Mouse (Mus musculus): ENCODE data around the gene Azgp1. TPM values are rescaled to one million over a fixed set of nuclear protein-coding genes. Genes with fewer than 3 reads are reported as not detected.

Azgp1 gene
- polyA plus RNA-seq, 1 experiment from 2014 or later = not detected

Other genes with a start within 250 kb of the Azgp1 start
- gene Nyap1, start 239.9 kb upstream of the Azgp1 start, polyA plus RNA-seq (2014; fragmentation: Nextera tagmentation; extraction: Ambion mirVana) = 1.6 and 2.5 TPM in 2 replicates
- gene Tsc22d4, start 235.8 kb upstream of the Azgp1 start, polyA plus RNA-seq (2014; fragmentation: Nextera tagmentation; extraction: Ambion mirVana) = 76.1 and 78.8 TPM in 2 replicates
- gene Ppp1r35, start 202.7 kb upstream of the Azgp1 start, polyA plus RNA-seq (2014; fragmentation: Nextera tagmentation; extraction: Ambion mirVana) = 57.6 and 65.1 TPM in 2 replicates
- gene Mepce, start 193.9 kb upstream of the Azgp1 start, polyA plus RNA-seq (2014; fragmentation: Nextera tagmentation; extraction: Ambion mirVana) = 11.5 and 12.5 TPM in 2 replicates
- gene Zcwpw1, start 193.7 kb upstream of the Azgp1 start, polyA plus RNA-seq (2014; fragmentation: Nextera tagmentation; extraction: Ambion mirVana) = 22.0 and 23.1 TPM in 2 replicates
- 0.28 TPM in 1 of 2 replicates, not detected in the other for gene Pilra, start 145.2 kb upstream of the Azgp1 start, polyA plus RNA-seq (2014; fragmentation: Nextera tagmentation; extraction: Ambion mirVana)
- gene Pilrb1, start 123.4 kb upstream of the Azgp1 start, polyA plus RNA-seq (2014; fragmentation: Nextera tagmentation; extraction: Ambion mirVana) = 0.40 TPM in 1 of 2 replicates, not detected in the other
- not detected in 2 replicates for gene Pilrb2, start 109.7 kb upstream of the Azgp1 start, polyA plus RNA-seq (2014; fragmentation: Nextera tagmentation; extraction: Ambion mirVana)
- not detected in 2 replicates for gene Cyp3a13, start 59.9 kb upstream of the Azgp1 start, polyA plus RNA-seq (2014; fragmentation: Nextera tagmentation; extraction: Ambion mirVana)
- gene Gjc3, start 18.4 kb upstream of the Azgp1 start, polyA plus RNA-seq (2014; fragmentation: Nextera tagmentation; extraction: Ambion mirVana) = 0.29 TPM in 1 of 2 replicates, not detected in the other
- gene Smok3a, start 39.7 kb downstream of the Azgp1 start, polyA plus RNA-seq (2014; fragmentation: Nextera tagmentation; extraction: Ambion mirVana) = not detected in 2 replicates
- gene Smok3b, start 39.9 kb downstream of the Azgp1 start, polyA plus RNA-seq (2014; fragmentation: Nextera tagmentation; extraction: Ambion mirVana) = not detected in 2 replicates
- not detected in 2 replicates for gene Smok3c, start 71.7 kb downstream of the Azgp1 start, polyA plus RNA-seq (2014; fragmentation: Nextera tagmentation; extraction: Ambion mirVana)
- gene Zkscan1, start 103.6 kb downstream of the Azgp1 start, polyA plus RNA-seq (2014; fragmentation: Nextera tagmentation; extraction: Ambion mirVana) = 37.6 and 40.1 TPM in 2 replicates
- 97.3 and 110 TPM in 2 replicates for gene Zscan21, start 135.4 kb downstream of the Azgp1 start, polyA plus RNA-seq (2014; fragmentation: Nextera tagmentation; extraction: Ambion mirVana)
- gene Zfp113, start 174.2 kb downstream of the Azgp1 start, polyA plus RNA-seq (2014; fragmentation: Nextera tagmentation; extraction: Ambion mirVana) = 16.3 and 16.4 TPM in 2 replicates
- gene Cops6, start 179.6 kb downstream of the Azgp1 start, polyA plus RNA-seq (2014; fragmentation: Nextera tagmentation; extraction: Ambion mirVana) = 272 and 292 TPM in 2 replicates
- 15.9 and 19.7 TPM in 2 replicates for gene Ap4m1, start 190.5 kb downstream of the Azgp1 start, polyA plus RNA-seq (2014; fragmentation: Nextera tagmentation; extraction: Ambion mirVana)
- gene Mcm7, start 190.9 kb downstream of the Azgp1 start, polyA plus RNA-seq (2014; fragmentation: Nextera tagmentation; extraction: Ambion mirVana) = 303 and 307 TPM in 2 replicates
- 120 and 125 TPM in 2 replicates for gene Taf6, start 205.9 kb downstream of the Azgp1 start, polyA plus RNA-seq (2014; fragmentation: Nextera tagmentation; extraction: Ambion mirVana)
- gene Cnpy4, start 206.0 kb downstream of the Azgp1 start, polyA plus RNA-seq (2014; fragmentation: Nextera tagmentation; extraction: Ambion mirVana) = 56.4 and 61.6 TPM in 2 replicates
- 8.1 and 8.6 TPM in 2 replicates for gene Mblac1, start 212.8 kb downstream of the Azgp1 start, polyA plus RNA-seq (2014; fragmentation: Nextera tagmentation; extraction: Ambion mirVana)
- gene Nxpe5, start 244.4 kb downstream of the Azgp1 start, polyA plus RNA-seq (2014; fragmentation: Nextera tagmentation; extraction: Ambion mirVana) = not detected in 2 replicates

Data from embryonic facial prominence, embryonic 11.5 days (tissue).